Mouse (Mus musculus): ENCODE data around the gene Tff1. TPM values are rescaled to one million over a fixed set of nuclear protein-coding genes. Genes with fewer than 3 reads are reported as not detected.
A peak's percentile ranks its signal among the peaks of the same experiment; 100 is the strongest.

Gene Tff1
- not detected in 2 replicates for polyA plus RNA-seq (2012; rRNA removed)

- DNase-seq (ENCODE audit: low read depth in 1 of 2, low spot score in 2 of 2) = no peak
- Histone ChIP-seq H3K36me3 (ENCODE audit: control insufficient read depth, insufficient read depth, low read length) (no peaks in the 10 kb centered on the region), H3K27me3 (ENCODE audit: control insufficient read depth, insufficient read depth, low read length) (no peaks in the 10 kb centered on the region), H3K4me3 (ENCODE audit: extremely low read depth, insufficient read depth, insufficient read length) (no peak within 1 kb of the TSS), H3K4me1 (ENCODE audit: control insufficient read depth, insufficient read depth, insufficient read length) (no peaks in the 10 kb centered on the region), H3K27ac (ENCODE audit: insufficient read depth, low read length) (no peak within 1 kb of the TSS)
- WGBS = 84% methylated on average over 6 of the region's 6 CpGs
- no peak for TF ChIP-seq POLR2A (IDR thresholded peaks at IDR 0.05; ENCODE audit: low read depth, low read length)
- TF ChIP-seq CTCF (IDR thresholded peaks at IDR 0.05; ENCODE audit: extremely low read depth, insufficient read depth, insufficient read length, insufficient replicate concordance) = no peak
Observed at GRCm38 (mm10) chr17:31165127-31165526, at the start of gene Tff1. Gene Tff1, minus strand, starts transcription at chr17:31165277.

- DNase-seq (ENCODE audit: low read depth in 1 of 2, low spot score in 2 of 2) = no peak
- no peak for TF ChIP-seq POLR2A (IDR thresholded peaks at IDR 0.05; ENCODE audit: low read depth, low read length)
- TF ChIP-seq CTCF (IDR thresholded peaks at IDR 0.05; ENCODE audit: extremely low read depth, insufficient read depth, insufficient read length, insufficient replicate concordance) = no peak
- H3K36me3 ChIP-seq (ENCODE audit: control insufficient read depth, insufficient read depth, low read length) = no peaks in the 10 kb centered on the region; the same call in 1 of the 2 replicates
- 94% methylated on average over 6 of the region's 6 CpGs for WGBS
- H3K4me3 ChIP-seq (ENCODE audit: extremely low read depth, insufficient read depth, insufficient read length) = no peak overlapping the region
- H3K27me3 ChIP-seq (ENCODE audit: control insufficient read depth, insufficient read depth, low read length) = no peaks in the 10 kb centered on the region
- peaks cover 10% of the 10 kb centered on the region; the same call in 1 of the 2 replicates for H3K4me1 ChIP-seq (ENCODE audit: control insufficient read depth, insufficient read depth, insufficient read length)
- H3K27ac ChIP-seq (ENCODE audit: insufficient read depth, low read length) = no peak overlapping the region
Observed at GRCm38 (mm10) chr17:31211881-31212280, 46.8 kb upstream of the Tff1 start.

- Histone ChIP-seq H3K27me3 (ENCODE audit: control insufficient read depth, insufficient read depth, low read length) (no peaks in the 10 kb centered on the region), H3K4me1 (ENCODE audit: control insufficient read depth, insufficient read depth, insufficient read length) (peaks cover 6% of the 10 kb centered on the region; the same call in 1 of the 2 replicates), H3K27ac (ENCODE audit: insufficient read depth, low read length) (no peak overlapping the region), H3K36me3 (ENCODE audit: control insufficient read depth, insufficient read depth, low read length) (no peaks in the 10 kb centered on the region; the same call in 1 of the 2 replicates), H3K4me3 (ENCODE audit: extremely low read depth, insufficient read depth, insufficient read length) (no peak overlapping the region)
- 72% methylated on average over 7 of the region's 7 CpGs for WGBS
- TF ChIP-seq CTCF (IDR thresholded peaks at IDR 0.05; ENCODE audit: extremely low read depth, insufficient read depth, insufficient read length, insufficient replicate concordance) (no peak), POLR2A (IDR thresholded peaks at IDR 0.05; ENCODE audit: low read depth, low read length) (no peak)
- no peak for DNase-seq (ENCODE audit: low read depth in 1 of 2, low spot score in 2 of 2)
Observed at GRCm38 (mm10) chr17:31210299-31210698, 45.2 kb upstream of the Tff1 start.

GRCm38 (mm10) chr17:31209376-31209930, 44.4 kb upstream of the Tff1 start:
- peaks cover 6% of the 10 kb centered on the region; the same call in 1 of the 2 replicates for H3K4me1 ChIP-seq (ENCODE audit: control insufficient read depth, insufficient read depth, insufficient read length)

GRCm38 (mm10) chr17:31208654-31209053, 43.6 kb upstream of the Tff1 start:
- peak overlapping the region; percentile 65 for H3K4me3 ChIP-seq (ENCODE audit: extremely low read depth, insufficient read depth, insufficient read length)
- peak overlapping the region; percentile 93 for H3K27ac ChIP-seq (ENCODE audit: insufficient read depth, low read length)
- no peaks in the 10 kb centered on the region for H3K27me3 ChIP-seq (ENCODE audit: control insufficient read depth, insufficient read depth, low read length)
- TF ChIP-seq CTCF (IDR thresholded peaks at IDR 0.05; ENCODE audit: extremely low read depth, insufficient read depth, insufficient read length, insufficient replicate concordance) (no peak), POLR2A (IDR thresholded peaks at IDR 0.05; ENCODE audit: low read depth, low read length) (no peak)
- peaks cover 6% of the 10 kb centered on the region; the same call in 1 of the 2 replicates for H3K4me1 ChIP-seq (ENCODE audit: control insufficient read depth, insufficient read depth, insufficient read length)
- no peaks in the 10 kb centered on the region for H3K36me3 ChIP-seq (ENCODE audit: control insufficient read depth, insufficient read depth, low read length)
- WGBS = 33% methylated on average over 8 of the region's 8 CpGs
- DNase-seq (ENCODE audit: low read depth in 1 of 2, low spot score in 2 of 2) = no peak

More at GRCm38 (mm10) chr17:31209376-31209930, 44.4 kb upstream of the Tff1 start:
- no peak for DNase-seq (ENCODE audit: low read depth in 1 of 2, low spot score in 2 of 2)
- H3K4me3 ChIP-seq (ENCODE audit: extremely low read depth, insufficient read depth, insufficient read length) = peak overlapping the region; percentile 65
- H3K36me3 ChIP-seq (ENCODE audit: control insufficient read depth, insufficient read depth, low read length) = no peaks in the 10 kb centered on the region; the same call in 1 of the 2 replicates
- H3K27ac ChIP-seq (ENCODE audit: insufficient read depth, low read length) = peak overlapping the region; percentile 2; the same call in 1 of the 2 replicates
- no peaks in the 10 kb centered on the region for H3K27me3 ChIP-seq (ENCODE audit: control insufficient read depth, insufficient read depth, low read length)
- WGBS = 77% methylated on average over 11 of the region's 11 CpGs
- TF ChIP-seq CTCF (IDR thresholded peaks at IDR 0.05; ENCODE audit: extremely low read depth, insufficient read depth, insufficient read length, insufficient replicate concordance) (no peak), POLR2A (IDR thresholded peaks at IDR 0.05; ENCODE audit: low read depth, low read length) (no peak)

GRCm38 (mm10) chr17:31207771-31208334, 42.8 kb upstream of the Tff1 start, which contains the start of gene Ubash3a:
Gene Ubash3a, plus strand, starts transcription at chr17:31207873.
- Histone ChIP-seq H3K27ac (ENCODE audit: insufficient read depth, low read length) (peak within 1 kb of the TSS; percentile 93), H3K4me1 (ENCODE audit: control insufficient read depth, insufficient read depth, insufficient read length) (peaks cover 6% of the 10 kb centered on the region; the same call in 1 of the 2 replicates), H3K36me3 (ENCODE audit: control insufficient read depth, insufficient read depth, low read length) (no peaks in the 10 kb centered on the region), H3K4me3 (ENCODE audit: extremely low read depth, insufficient read depth, insufficient read length) (peak within 1 kb of the TSS; percentile 65), H3K27me3 (ENCODE audit: control insufficient read depth, insufficient read depth, low read length) (no peaks in the 10 kb centered on the region)
- DNase-seq (ENCODE audit: low read depth in 1 of 2, low spot score in 2 of 2) = peak in 1 of 2 experiments; percentile 35
- 8% methylated on average over 11 of the region's 12 CpGs for WGBS
- TF ChIP-seq POLR2A (IDR thresholded peaks at IDR 0.05; ENCODE audit: low read depth, low read length) (peak; percentile 3; the same call in 1 of the 2 replicates), CTCF (IDR thresholded peaks at IDR 0.05; ENCODE audit: extremely low read depth, insufficient read depth, insufficient read length, insufficient replicate concordance) (no peak)
